Comparison of ENCODE assay signal across 22 mouse cellular contexts in the genomic region with DNA sequence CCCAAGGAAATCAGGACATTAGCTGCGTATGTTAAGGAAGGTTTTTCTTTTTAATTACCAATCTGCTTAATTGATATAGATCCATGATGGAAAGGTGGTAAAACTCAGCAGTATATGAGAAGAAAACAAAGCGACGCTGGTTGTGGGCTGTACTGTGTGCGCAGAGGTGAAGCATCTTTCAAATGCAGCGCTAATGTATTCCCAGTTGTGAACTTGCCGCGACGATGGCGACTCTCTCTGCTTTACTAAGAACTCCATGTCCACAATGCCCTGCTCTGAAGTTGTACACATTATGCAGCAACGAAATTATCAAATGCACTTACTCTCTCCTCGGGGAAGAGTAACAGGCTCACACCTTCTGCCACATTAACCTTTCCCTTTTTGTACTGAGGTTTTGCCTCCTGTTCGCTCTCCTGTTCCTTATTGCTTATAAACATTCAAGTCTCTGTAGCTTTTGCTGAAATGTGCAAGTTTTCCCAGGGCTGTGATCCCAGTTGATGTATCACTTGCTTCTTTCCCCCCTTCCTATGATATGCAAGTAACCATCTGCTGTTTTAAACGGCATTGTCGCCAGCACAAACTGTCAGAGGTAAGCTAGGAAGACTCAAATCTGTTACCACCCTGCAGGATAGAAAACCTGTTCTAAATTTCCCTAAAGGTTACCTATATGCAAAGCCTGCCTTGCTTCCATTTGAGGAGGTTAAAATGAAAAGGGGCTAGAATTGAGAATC.
DNase-seq lines count a peak whose midpoint lies in the region; ATAC-seq lines count a peak whose summit lies in the region.
"Had no signal": no experiment of that assay in that cellular context is flagged by ENCODE, and none has a peak within 500 bp of the region (broad histone marks: within the 10 kb centered on the region; RNA-seq: fewer than 3 reads in every experiment).

No protein-coding gene starts in this region.

- no peaks in the 10 kb centered on the region for H3K9me3 ChIP-seq in hindbrain, embryonic 14.5 days (ENCODE audit: control insufficient read depth, low read length)
- no peaks in the 10 kb centered on the region for H3K9me3 ChIP-seq in hindbrain, embryonic 13.5 days
- H3K9me3 ChIP-seq in neural tube, embryonic 15.5 days (replicated peaks), result no peaks in the 10 kb centered on the region
- H3K9me3 ChIP-seq: embryonic facial prominence, embryonic 12.5 days; heart, embryonic 13.5 days; limb, embryonic 12.5 days; liver, embryonic 12.5 days had no signal

- 74% methylated on average over 14 of the region's 14 CpGs for WGBS in hindbrain, embryonic 14.5 days
- WGBS in hindbrain, embryonic 13.5 days, result 77% methylated on average over 14 of the region's 14 CpGs
- WGBS in neural tube, embryonic 15.5 days, result 65% methylated on average over 14 of the region's 14 CpGs

- no peak overlapping the region for H3K4me2 ChIP-seq in hindbrain, embryonic 14.5 days (replicated peaks)
- no peak overlapping the region for H3K4me2 ChIP-seq in hindbrain, embryonic 13.5 days
- peak overlapping the region; percentile 6; the same call in 1 of the 2 replicates for H3K4me2 ChIP-seq in neural tube, embryonic 15.5 days
- H3K4me2 ChIP-seq: embryonic facial prominence, embryonic 12.5 days; heart, embryonic 13.5 days; limb, embryonic 12.5 days; liver, embryonic 12.5 days had no signal

- no peaks in the 10 kb centered on the region for H3K27me3 ChIP-seq in hindbrain, embryonic 14.5 days (ENCODE audit: control insufficient read depth, insufficient read depth, low read length)
- no peaks in the 10 kb centered on the region for H3K27me3 ChIP-seq in hindbrain, embryonic 13.5 days
- H3K27me3 ChIP-seq in neural tube, embryonic 15.5 days (replicated peaks), result no peaks in the 10 kb centered on the region
- H3K27me3 ChIP-seq: embryonic facial prominence, embryonic 12.5 days; heart, embryonic 13.5 days; limb, embryonic 12.5 days; liver, embryonic 12.5 days; megakaryocyte, embryonic 14.5 days; Patski had no signal

- peak; percentile 26; the same call in 1 of the 2 replicates for ATAC-seq in hindbrain, embryonic 14.5 days (ENCODE audit: low FRiP score)
- no peak for ATAC-seq in hindbrain, embryonic 13.5 days (ENCODE audit: low FRiP score)
- 0 out of 2 replicates have a peak, but pooled peaks have one; percentile 50 for ATAC-seq in neural tube, embryonic 15.5 days (ENCODE audit: low FRiP score)
- ATAC-seq: CD4-positive, CD25-positive, alpha-beta regulatory T cell, adult 4 months; liver, embryonic 12.5 days had no signal

- H3K4me1 ChIP-seq in hindbrain, embryonic 14.5 days (replicated peaks; ENCODE audit: control insufficient read depth, insufficient read depth, low read length), result no peaks in the 10 kb centered on the region
- H3K4me1 ChIP-seq in hindbrain, embryonic 13.5 days (replicated peaks), result no peaks in the 10 kb centered on the region
- no peaks in the 10 kb centered on the region for H3K4me1 ChIP-seq in neural tube, embryonic 15.5 days
- H3K4me1 ChIP-seq: embryonic facial prominence, embryonic 12.5 days; heart, embryonic 13.5 days; limb, embryonic 12.5 days; liver, embryonic 12.5 days; megakaryocyte, embryonic 14.5 days had no signal

- H3K9ac ChIP-seq in hindbrain, embryonic 14.5 days, result no peak overlapping the region
- H3K9ac ChIP-seq in hindbrain, embryonic 13.5 days, result no peak overlapping the region
- H3K9ac ChIP-seq in neural tube, embryonic 15.5 days (replicated peaks), result no peak overlapping the region
- H3K9ac ChIP-seq: embryonic facial prominence, embryonic 12.5 days; heart, embryonic 13.5 days; limb, embryonic 12.5 days; liver, embryonic 12.5 days had no signal

- DNase-seq in cerebellum, postnatal 10 days, result peak; percentile 19 to 26
- DNase-seq in cerebellum, adult 11 months, result no peak
- no peak for DNase-seq in hindbrain, embryonic 14.5 days (ENCODE audit: low spot score)
- DNase-seq in neural tube, embryonic 10.5 days (ENCODE audit: extremely low spot score, low spot score), result no peak
- DNase-seq in urinary bladder, postnatal 4 days (ENCODE audit: low spot score in 2 of 2), result no peak
- no peak for DNase-seq in urinary bladder, postnatal 25 days (ENCODE audit: low spot score)
- DNase-seq: adrenal gland, adult 8-10 months; kidney, adult 9 months; lung, adult 2 months; right cerebral cortex, postnatal 4 days; thymus, postnatal 25 days had no signal

- H3K4me3 ChIP-seq in hindbrain, embryonic 14.5 days (replicated peaks; ENCODE audit: low read length), result no peak overlapping the region
- no peak overlapping the region for H3K4me3 ChIP-seq in hindbrain, embryonic 13.5 days
- H3K4me3 ChIP-seq in neural tube, embryonic 15.5 days (replicated peaks), result no peak overlapping the region
- H3K4me3 ChIP-seq: embryonic facial prominence, embryonic 12.5 days; erythroblast, embryonic 14.5 days; heart, embryonic 13.5 days; limb, embryonic 12.5 days; liver, embryonic 12.5 days; megakaryocyte, embryonic 14.5 days had no signal

- H3K27ac ChIP-seq in hindbrain, embryonic 14.5 days, result no peak overlapping the region
- H3K27ac ChIP-seq in hindbrain, embryonic 13.5 days, result no peak overlapping the region
- H3K27ac ChIP-seq in neural tube, embryonic 15.5 days (replicated peaks), result no peak overlapping the region
- H3K27ac ChIP-seq: embryonic facial prominence, embryonic 12.5 days; heart, embryonic 13.5 days; limb, embryonic 12.5 days; liver, embryonic 12.5 days; stomach, postnatal 0 days had no signal

- H3K36me3 ChIP-seq in hindbrain, embryonic 14.5 days (replicated peaks; ENCODE audit: control insufficient read depth, insufficient read depth), result no peaks in the 10 kb centered on the region
- no peaks in the 10 kb centered on the region for H3K36me3 ChIP-seq in hindbrain, embryonic 13.5 days
- H3K36me3 ChIP-seq in neural tube, embryonic 15.5 days, result no peaks in the 10 kb centered on the region
- H3K36me3 ChIP-seq: embryonic facial prominence, embryonic 12.5 days; heart, embryonic 13.5 days; limb, embryonic 12.5 days; liver, embryonic 12.5 days had no signal

Comparison
In these comparisons a context has a peak if more than half of its experiments do, and no peak if none do; other contexts are left out.
1. DNase-seq: peak in cerebellum, postnatal 10 days (2 of 2); none in cerebellum, adult 11 months (single experiment), hindbrain, embryonic 14.5 days (single experiment), neural tube, embryonic 10.5 days (single experiment), urinary bladder, postnatal 4 days (0 of 2) and urinary bladder, postnatal 25 days (single experiment).